Mouse (Mus musculus): ENCODE measurements around the gene Eea1. TPM values are rescaled to one million over a fixed set of nuclear protein-coding genes. Genes with fewer than 3 reads are reported as not detected.

Eea1 gene
- polyA plus RNA-seq, 1 experiment from 2014 or later, result 8.0 TPM

DNA sequence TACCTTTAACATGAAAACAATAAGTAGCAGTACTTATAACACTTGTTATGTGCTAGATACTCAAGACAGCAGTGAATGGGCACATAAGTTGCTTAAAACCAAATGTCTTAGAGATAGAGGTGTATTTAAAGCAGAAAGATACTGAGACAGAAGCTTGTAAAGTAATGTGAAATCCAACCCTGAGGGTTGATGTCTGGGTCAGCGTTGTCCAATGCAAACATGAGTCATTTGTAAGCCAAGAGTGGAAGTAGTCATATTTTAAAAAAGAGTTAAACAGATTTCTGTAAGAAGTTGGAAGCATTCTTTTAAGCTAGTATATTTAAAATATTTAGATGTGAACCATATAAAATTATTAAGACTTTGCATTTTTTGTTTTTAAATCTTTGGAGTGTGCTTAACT lies 4.6 kb downstream of the Eea1 start:
- DNase-seq (ENCODE audit: low spot score), result no peak

GRCm38 (mm10) chr10:95949410-95949809 lies 9.0 kb downstream of the Eea1 start:
- DNase-seq (ENCODE audit: low spot score), result no peak

- DNase-seq (ENCODE audit: low spot score), result no peak
Observed at GRCm38 (mm10) chr10:95950194-95950593, 9.7 kb downstream of the Eea1 start.

- no peak for DNase-seq (ENCODE audit: low spot score)
Observed at GRCm38 (mm10) chr10:95950797-95951196, 10.3 kb downstream of the Eea1 start.

- DNase-seq (ENCODE audit: low spot score), result no peak
Observed at GRCm38 (mm10) chr10:95951346-95951745, 10.9 kb downstream of the Eea1 start.

GRCm38 (mm10) chr10:95956629-95957028 lies 16.2 kb downstream of the Eea1 start:
- DNase-seq (ENCODE audit: low spot score), result no peak

GRCm38 (mm10) chr10:95957574-95957973 lies 17.1 kb downstream of the Eea1 start:
- DNase-seq (ENCODE audit: low spot score), result no peak

DNA sequence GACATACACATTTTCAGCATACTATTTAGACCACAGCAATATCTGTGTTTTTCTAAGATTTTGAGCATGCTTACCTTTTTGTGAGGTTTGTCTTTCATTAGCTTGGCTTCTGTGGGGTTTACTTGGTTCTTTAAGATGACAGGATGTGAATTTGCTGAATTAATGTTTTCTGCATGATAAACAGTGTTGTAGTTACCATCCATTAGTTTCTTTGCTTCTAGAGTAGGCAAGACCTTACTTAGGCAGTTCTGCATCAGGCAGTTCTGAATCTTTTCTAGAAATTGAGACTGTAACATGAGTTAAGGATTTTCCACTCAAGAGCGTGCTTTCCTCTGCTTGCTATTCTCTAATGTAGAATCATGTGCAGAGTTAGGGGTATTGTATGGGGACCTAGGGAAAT lies 24.2 kb downstream of the Eea1 start:
- DNase-seq (ENCODE audit: low spot score), result no peak

DNA sequence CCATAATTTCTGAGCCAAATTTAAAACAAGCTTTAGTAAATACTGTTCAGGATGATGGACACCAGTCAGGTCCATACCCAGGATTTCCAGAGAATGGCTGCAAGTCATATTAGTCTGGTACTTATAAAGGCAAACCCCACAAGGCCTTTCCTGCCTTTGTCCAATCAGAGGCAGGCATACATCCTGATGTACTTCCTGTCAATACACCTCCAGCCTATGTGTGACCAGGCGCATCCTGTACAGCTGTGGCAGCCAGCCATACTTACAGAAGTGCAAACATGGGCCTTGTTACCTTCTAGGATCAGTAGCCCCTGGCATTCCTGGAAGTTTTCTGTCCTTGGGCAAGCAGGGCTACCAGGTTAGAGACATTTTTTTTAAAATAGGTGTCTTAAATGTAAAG lies 29.2 kb downstream of the Eea1 start:
- DNase-seq (ENCODE audit: low spot score), result no peak

DNA sequence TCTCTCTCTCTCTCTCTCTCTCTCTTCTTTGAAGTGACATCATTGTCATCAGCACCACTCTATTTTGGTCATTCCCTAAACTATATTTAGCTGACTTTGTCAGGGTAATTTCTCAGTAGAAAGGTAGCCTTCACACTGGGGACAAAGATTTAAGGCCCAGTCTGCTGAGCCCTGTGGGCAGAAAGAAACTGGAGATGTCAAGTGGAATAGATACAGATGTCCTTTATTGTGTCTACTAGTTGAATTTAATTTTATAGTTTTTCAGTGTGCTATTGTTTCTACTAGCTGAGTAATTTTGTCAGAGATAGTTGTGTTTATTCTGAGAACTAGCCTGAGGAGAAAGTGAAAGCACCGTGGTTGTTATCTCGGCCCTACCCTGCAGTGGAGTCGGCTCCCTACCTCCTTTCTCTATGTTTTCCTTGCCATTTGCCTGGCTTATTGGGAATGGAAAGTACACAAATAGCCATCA lies 30.3 kb downstream of the Eea1 start:
- no peak for DNase-seq (ENCODE audit: low spot score)

DNA sequence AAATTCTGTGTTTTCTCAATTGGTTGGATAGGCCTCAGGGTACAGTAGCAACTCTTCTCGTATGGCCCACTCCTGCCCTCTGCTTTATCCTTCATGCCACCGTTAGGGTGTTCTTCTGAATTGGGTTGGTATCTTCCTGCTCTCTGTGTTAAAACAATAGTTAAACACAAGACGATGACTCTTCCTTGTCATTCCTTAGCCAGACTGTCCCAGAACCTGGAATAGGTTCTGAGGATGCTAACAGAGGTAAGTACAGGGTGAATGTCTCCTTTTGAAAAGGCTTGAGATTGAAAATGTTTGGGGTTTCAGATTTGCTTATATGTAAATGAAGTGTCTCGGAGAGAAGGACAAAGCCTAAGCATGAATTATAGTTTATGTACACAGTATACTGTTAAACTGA lies 30.9 kb downstream of the Eea1 start:
- DNase-seq (ENCODE audit: low spot score), result no peak

DNA sequence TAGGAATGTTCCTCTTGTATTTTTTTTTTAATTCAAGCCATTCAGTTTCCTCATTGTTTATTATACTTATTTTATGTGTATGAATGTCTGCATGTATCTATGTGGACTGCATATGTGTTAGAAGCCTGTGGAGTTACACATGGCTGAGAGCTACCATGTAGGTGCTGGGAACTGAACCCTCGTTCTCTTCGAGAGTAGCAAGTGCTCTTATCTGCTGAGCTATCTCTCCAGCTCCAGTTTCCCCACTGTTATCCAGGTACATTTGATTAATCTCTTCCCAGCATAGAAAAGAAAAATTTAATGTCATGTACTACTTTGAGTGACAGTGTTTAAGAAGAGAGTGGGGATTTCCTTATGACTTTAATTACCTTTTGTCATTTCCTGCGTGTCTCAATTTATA lies 31.5 kb downstream of the Eea1 start:
- DNase-seq (ENCODE audit: low spot score), result no peak

- no peak for DNase-seq (ENCODE audit: low spot score)
Observed at GRCm38 (mm10) chr10:95974462-95974861, 34.0 kb downstream of the Eea1 start.

GRCm38 (mm10) chr10:95976798-95977197 lies 36.3 kb downstream of the Eea1 start:
- no peak for DNase-seq (ENCODE audit: low spot score)

DNA sequence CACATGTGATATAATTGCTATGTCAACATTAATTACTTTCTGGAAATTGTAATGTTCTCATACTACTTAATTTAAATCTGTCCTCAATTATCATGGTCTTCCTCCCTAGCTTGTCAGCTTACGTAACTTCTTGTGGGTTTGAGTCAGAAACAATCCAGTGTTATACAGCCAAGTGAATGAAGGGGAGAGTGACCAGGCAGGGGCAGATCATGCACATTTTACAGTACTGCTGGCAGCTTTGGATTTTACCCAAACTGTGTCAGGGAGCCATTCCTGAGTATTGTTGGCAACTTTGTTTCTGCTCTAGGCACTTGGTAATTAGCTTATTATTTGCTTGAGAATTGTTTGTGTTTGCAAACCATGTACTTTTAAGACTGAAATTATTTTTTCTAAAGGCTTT lies 49.3 kb downstream of the Eea1 start:
- DNase-seq (ENCODE audit: low spot score), result no peak

GRCm38 (mm10) chr10:95991176-95991575 lies 50.7 kb downstream of the Eea1 start:
- DNase-seq (ENCODE audit: low spot score), result no peak

- DNase-seq (ENCODE audit: low spot score), result no peak
Observed at GRCm38 (mm10) chr10:96000904-96001303, 60.5 kb downstream of the Eea1 start.

- DNase-seq (ENCODE audit: low spot score), result no peak
Observed at GRCm38 (mm10) chr10:96015738-96016137, 75.3 kb downstream of the Eea1 start.

DNA sequence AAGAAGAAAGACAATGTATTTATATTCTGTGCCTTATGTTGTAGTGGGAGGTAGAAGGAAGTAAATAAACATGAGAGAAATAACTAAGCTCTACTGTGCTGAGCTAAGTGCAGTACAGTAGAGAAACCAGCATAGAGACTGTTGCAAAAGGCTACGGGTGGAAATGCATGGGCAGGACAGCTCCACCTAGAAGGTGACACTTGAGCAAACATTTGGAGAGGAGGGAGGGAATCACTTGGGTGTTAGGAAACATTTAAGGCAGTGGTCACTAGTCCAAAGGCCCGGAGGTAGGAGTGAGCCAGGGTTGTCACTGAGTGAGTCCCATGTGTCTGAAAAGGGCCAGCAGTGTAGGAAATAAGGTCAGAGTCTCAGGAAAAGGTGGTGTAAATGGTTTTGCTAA lies 77.0 kb downstream of the Eea1 start:
- DNase-seq (ENCODE audit: low spot score), result no peak

DNA sequence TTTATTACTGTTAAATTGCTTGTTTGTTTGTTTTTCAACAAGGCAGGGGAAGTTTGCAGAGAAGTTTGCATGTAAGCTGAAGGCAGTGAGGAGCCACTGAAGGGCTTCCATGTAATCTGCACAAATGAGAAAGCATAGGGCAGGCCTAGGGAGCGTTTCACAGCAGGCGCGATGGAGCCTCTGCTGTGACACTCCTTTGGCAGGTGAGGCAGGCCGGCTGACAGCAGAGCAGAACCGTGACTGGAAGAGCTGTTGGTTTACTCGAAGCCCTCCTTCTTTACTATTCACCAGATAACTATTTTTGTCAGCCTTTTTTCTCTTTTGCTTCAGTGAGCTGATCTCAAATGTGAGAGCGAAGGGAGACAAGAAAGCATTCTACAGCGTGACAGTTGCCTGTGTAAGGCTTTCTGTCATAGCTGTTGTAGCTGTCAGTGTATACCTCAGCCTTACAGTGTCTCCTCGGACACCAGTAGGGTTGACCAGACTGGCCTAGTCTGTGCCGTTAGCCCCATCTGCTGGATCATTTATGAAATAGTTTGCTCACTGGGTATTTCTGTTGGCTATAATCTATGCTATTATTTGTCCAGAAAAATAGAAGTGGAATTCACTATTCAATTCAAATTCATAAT lies 93.0 kb downstream of the Eea1 start:
- no peak for DNase-seq (ENCODE audit: low spot score)

- DNase-seq (ENCODE audit: low spot score), result no peak
Observed at GRCm38 (mm10) chr10:96034106-96034505, 93.7 kb downstream of the Eea1 start.

DNA sequence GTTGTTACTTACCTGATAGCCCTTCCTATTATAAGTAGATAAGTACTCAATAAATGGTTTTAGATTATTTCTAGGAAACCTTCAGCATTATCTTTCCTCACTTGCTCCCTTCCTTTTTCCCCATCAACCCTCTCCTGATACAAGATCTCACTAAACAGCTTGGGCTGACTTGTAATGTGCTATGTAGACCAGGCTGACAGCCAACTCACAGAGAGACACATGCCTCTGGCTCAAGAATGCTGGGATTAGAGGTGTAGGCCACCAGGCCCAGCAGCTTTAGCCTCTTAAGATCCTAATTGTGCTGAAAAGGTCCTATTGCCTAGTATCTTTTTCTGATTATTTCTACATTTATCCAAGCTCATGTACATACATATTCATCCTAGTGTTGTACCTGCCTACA lies 95.5 kb downstream of the Eea1 start:
- DNase-seq (ENCODE audit: low spot score), result no peak

DNA sequence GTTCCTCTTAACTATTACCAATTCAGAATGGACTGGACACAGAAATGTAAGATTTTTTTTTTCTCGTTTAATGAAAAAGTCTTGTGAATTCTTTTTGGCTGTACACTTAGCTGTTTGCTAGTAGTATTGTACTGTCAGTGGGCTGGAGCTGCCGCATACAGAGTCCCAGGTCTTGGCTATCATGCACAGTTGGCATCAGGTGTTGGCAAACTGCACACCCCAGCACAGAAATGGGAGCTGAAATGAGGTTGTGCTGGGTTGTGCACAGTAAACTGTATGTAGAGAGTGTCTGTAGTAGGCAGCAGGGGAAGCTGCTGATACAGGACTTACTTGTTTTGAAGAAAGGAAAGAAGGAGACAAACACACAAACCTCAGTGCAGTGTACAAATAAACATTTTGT lies 103.8 kb downstream of the Eea1 start:
- no peak for DNase-seq (ENCODE audit: low spot score)

Measured in thymus, postnatal 0 days (tissue).